Mouse (Mus musculus) ovary, adult 18-20 months (tissue): Measurements from ENCODE around the gene Kars.

Experiments used
- DNase-seq: peaks from one replicate; pipeline ENCODE4 v3.0.0; 2022; ENCODE audit warnings: low spot score, mixed read lengths

Gene Kars

DNA sequence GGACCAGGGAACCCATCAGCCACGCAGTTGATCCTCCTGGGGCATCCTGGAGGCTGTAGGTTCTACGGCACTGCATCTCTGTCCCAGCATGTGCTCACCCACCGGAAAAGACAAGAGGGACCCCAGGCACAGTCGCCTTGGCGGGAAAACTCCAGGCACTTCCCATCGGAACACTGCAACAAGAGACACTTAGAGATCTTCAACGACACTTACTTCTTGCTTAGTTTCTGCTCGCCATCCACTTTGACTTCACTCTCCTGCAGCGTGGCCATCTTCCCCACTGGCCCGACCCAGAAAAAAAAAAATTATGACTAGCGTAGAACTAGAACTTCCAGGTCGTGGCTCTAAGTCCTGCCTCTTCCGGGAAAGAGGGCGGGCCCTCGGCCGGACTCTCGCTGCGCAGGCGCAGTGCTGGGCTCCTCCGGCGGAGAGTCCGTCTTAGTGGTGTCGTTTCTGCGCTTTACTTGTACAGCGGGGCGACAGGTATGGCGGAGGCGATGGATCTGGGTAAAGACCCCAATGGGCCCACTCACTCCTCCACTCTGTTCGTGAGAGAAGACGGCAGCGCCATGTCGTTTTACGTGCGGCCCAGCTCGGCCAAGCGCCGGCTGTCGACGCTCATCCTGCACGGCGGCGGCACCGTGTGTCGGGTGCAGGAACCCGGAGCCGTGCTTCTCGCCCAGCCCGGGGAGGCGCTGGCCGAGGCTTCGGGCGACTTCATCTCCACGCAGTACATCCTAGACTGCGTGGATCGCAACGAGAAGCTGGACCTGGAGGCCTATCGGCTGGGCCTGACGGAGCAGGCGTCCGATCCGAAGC, at the start of gene Kars, which contains the start of gene Terf2ip:
Kars (minus strand) TSS at position 327 of the 819 bp plus-strand sequence.
Terf2ip (plus strand) TSS at position 402 of the 819 bp plus-strand sequence.
- peak; percentile 89 for DNase-seq

DNA sequence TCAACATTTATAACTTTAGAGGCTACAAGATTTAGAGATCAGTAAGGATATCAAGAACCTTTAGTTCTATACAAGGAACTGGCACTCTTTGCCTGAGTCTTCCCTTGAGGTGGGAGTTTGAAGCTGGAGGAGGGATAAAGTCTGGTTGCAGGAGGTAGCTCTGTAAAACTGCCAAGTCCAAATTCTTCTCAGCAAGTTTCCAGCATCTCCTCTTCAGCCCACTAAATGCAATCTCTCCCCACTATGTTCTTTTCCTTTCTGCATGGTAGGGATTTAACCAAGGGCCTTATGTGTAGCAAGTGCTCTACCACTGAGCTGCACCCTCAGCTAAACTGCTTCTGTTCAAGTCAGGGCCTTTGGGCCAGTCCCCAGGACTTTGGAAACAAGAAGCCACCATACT, 43.3 kb upstream of the Kars start:
- DNase-seq, result no peak

DNA sequence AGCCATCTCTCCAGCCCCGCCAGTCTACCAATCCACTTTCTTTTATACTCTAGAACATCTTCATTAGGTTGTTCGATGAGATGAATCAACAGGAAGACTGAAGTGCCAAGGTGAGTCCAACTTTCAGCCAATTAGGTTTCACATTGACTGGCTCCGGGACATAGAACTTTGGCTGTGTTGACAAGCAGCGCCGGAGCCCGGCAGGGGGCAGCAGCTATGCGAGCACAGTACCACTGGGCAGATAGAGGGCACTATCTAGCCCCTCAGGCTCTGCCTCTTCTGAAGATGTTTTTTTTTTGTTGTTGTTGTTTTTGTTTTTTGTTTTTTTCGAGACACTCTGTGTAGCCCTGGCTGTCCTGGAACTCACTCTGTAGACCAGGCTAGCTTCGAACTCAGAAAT, 40.4 kb upstream of the Kars start:
- no peak for DNase-seq

DNA sequence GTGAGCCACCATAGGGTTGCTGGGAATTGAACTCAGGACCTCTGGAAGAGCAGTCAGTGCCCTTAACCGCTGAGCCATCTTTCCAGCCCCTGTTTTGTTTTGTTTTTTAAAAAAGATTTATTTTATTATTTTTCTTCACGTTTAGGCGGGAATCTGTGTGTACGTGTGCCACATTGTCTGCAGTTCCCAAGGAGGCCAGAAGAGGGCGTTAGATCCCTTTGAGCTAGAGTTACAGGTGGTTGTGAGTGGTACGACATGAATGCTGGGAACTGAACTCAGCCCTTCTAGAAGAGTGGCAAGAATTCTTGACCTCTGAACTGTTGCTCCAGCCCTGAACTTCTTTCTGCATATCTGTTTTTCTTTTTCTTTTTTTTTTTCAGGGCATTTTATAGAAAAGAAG, 38.9 kb upstream of the Kars start:
- no peak for DNase-seq

DNA sequence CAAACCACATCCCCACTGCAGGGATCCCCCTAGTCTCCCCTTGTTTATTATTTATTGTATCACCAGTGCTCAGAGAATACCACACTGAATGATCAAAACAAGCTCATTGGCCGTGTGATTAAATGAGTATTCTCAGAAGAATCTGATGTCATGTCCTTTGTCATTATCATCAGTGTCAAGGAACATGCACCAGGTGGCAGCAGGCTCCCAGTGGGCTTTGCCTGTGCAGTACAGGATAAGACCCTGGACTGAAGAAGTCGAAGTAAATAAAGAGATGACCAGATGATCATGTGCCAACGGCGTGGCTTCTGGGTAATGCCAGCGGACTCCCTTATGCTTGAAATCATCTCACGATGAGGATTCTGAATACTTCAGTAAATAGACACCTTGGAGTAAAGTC, 37.2 kb upstream of the Kars start:
- DNase-seq, result no peak

DNA sequence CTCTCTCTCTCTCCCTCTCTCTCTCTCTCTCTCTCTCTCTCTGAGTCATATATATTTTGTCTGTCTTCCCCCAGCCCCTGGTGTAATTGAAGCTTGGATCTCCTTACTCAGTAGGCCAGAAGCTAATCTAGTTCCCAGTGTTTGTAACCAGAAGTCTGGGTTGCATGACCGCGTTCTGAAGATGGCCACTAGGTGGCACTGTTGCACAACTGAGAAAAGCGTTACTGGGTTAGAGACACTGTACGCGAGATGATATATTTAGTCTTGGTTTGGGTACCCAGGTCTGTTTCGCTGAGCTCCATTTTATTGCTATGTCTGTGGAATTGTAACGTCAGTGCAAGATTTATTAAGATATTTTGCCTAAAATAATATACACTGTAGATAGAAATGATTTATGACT, 34.8 kb upstream of the Kars start:
- peak; percentile 30 for DNase-seq

DNA sequence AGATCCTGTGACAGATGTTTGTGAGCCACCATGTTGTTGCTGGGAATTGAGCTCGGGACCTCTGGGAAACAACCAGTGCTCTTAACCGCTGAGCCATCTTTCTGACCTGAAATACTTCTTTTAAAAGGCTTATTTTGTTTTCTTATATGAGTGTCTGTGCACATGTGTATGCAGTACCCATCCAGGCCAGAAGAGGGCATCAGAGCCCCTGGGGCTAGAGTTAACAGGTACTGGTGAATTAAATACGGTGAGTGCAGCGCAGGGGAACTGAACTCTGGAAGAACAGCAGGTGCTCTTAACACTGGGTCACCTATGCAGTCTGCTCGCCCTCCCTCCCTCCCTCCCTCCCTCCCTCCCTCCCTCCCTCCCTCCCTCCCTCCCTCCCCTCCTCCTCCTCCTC, 34.1 kb upstream of the Kars start:
- no peak for DNase-seq

DNA sequence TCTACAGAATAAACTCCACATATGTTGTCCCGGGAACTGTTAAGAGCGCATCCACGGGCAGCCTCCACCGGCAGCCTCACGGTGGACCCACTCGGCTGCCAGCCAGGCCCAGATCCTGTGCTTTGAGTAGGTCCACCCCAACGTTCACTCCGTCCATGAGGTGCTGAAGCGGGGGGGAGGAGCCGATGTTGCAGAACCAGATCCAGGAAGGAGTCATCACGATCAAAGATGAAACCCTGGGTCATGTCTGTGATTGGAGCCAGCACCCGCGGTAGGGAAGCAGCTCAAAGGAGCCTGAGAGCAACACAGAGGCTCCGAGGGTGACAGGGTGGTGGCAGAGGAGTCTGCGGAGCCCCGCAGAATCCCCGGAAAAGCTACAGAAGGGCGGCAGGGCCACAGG, 26.4 kb upstream of the Kars start:
- no peak for DNase-seq

DNA sequence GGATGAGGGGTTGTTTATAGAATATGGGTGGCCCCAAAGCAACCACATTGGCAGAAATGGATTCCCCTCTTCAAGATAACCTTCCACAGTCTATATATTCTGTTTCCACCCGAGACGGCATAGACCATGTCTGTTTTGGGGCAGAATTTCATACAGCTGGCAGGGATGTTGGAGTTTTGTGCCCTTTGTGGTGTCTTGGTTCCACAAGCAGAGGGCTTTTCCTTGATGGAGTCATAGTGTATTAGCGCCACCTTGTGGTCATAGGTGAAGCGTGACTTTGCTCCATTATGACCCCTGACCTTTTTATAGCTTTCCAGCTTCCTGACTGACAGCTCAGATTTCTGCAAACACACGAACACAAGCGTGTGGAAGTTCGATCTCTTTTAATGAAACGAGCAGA, 23.5 kb upstream of the Kars start:
- DNase-seq, result no peak

DNA sequence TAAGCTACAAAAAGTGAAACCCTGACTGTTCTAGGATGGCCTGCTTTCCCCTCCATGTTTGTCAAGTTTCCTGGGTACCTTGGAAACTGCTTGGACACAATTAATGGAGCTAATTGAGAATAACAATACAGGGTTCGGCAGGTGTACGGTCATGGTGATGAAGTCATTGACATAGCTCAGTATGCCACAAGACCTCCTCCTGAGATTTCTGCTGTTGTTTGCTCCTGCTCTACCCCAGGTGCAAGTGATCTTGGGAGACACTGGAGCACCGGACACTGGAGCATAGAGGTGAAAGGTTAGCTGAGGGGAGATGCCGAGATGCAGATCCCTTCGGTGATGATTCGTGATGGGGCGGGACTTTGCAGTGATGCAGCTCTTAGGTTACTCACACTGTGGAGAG, 21.9 kb upstream of the Kars start:
- no peak for DNase-seq

DNA sequence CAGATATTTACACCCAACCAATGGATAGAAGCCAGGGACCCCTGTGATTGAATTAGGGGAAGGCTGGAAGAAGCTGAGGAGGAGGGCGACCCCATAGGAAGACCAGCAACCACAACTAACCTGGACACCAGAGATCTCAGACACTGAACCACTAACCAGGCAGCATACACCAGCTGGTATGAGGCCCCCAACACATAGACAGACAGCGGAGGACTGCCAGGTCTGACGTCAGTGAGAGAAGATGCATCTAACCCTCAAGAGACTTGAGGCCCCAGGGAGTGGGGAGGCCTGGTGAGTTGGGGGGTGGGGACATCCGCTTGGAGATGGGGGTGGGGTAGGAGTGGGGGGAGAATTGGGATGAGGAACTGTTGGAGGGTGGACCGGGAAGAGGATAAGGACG, 19.5 kb upstream of the Kars start:
- no peak for DNase-seq

DNA sequence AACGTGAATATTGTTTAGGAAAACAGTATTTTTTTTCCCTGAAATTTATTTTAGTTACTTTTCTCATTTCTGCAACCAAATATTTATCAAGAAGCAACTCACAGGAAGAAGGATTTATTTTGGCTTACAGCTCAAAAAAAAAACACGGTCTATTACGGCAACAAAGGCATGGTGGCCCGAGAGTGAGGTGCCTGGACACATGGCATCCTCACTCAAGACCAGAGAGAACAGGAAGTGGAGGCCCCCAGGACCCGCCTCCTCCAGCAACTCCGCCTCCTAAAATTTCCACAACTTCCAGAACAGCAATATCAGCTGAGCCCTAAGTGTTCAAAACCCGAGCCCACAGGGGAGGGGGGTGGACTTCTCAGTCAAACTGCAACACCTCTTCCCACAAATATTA, 18.3 kb upstream of the Kars start:
- DNase-seq, result no peak

DNA sequence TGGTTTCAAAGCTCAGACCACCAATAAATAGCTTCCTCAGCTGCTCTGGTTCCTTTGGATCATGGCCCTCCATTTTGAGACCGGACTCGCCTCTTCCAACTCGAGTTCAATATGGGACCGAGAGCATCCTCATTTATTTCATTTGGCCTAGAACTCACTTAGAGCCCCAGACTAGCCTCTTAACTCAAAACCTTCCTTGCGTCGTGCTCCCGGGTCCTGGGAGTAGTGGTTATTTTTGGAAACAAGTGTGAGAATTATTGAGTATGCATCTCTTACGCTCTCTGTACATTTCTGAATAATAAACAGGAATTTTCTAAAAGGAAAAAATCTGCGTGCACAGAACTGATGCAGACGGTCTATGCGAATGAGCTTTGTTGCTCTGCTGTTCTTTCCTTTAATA, 3.8 kb upstream of the Kars start, which contains the start of gene Gm6793:
Gm6793 (minus strand) TSS at position 101 of the 400 bp plus-strand sequence.
- no peak for DNase-seq

DNA sequence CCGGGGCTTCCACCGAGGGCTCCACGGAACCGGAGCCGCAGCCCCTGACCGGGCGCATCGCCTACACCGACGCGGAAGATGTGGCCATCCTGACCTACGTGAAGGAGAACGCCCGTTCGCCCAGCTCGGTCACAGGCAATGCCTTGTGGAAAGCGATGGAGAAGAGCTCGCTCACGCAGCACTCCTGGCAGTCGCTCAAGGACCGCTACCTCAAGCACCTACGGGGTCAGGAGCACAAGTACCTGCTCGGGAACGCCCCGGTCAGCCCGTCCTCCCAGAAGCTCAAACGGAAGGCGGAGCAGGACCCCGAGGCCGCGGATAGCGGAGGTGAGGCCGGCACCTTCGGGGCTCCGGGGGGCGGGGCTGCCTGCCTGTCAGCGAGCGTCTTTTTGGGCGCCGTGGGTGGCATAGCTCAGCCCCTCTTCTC, 706 bp upstream of the Kars start:
- peak; percentile 7 for DNase-seq

DNA sequence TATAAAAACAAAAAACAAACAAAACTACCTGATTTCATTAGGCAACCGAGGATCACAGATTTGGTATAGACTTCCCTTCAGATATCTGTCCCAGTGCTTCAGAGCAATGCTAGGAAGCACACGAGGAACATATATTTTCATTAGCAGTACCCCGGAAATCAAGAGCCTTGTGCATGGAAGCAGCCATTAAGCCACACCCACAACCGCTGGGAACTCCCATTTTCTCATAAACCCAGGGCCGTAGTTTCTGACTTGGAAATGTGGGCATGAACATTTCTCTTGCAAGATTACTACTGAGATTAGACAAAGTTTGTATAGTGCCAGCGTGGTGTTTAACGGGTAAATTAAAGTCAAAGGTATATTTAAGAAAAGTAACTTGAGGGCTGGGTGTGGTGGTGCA, 1.6 kb downstream of the Kars start:
- DNase-seq, result no peak

DNA sequence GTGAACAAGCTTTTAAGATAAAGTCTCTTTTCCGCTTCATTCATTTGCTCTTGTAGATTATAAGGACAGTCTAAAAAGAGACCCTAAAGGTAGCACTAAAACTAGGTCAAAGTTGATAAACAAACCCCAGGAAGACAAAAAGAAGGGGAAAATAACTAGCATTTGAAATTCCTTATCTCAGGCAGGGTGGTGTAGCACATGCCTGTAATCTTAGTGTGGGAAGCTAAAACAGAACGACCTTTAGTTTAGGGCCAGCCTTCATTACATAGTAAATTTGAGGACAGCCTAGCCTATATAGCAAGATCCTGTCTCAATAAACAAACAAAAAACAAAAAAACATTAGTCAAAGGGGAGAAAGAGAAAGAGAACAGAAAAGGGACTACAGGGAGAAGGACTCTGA, 3.5 kb downstream of the Kars start:
- DNase-seq, result no peak

DNA sequence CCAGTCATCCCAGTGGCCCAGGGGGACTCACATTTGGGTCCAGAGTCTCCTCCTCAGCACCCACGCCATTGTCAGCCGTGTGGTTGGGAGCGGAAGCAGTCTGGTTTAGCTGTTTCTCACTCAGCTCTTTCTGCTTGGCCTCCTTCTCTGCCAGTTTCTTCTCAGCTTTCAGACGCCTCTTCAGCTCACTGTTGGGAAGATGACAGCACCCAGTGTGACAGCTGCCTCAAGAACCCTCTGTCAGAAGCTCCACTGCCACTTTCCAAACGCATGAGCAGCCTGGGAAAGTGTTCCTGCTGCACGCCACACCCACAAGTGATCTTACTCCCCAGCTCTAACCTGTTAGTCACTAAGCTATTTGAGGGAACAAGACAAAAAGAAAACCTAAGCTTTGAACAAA, 5.5 kb downstream of the Kars start:
- DNase-seq, result no peak

DNA sequence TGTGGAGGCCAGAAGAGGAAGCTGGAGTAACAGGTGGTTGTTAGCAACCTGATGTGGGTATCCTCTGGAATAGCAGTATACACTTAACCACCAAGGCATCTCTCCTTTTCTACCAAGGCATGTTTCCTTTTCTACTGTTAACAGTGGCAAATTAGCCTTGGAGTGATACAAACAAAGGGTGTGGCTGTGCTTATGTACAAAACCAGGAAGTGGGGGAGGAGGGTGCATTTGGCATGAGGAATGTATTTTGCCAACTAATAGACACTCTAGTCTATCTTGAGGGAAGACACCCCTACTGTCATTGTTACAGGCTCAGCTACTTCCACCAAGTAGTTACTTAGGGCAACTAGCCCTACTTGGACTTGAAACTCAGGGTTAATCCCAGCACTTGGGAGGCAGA, 6.4 kb downstream of the Kars start:
- no peak for DNase-seq

DNA sequence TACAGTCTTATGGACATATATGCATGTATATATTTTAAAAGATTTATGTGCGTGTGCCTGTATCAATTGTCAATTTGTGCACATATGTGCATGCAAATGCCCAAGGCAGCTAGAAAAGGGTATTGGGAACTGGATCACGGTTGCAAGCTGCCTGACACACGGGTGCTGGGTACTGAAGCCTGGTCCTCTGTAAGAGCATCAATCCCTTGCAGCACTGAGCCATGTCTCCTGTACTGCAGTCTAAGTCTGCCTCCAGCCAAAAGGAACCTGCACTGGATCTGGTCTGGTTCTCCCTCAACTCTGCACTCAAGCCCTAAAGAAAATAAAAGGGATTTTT, 18.5 kb downstream of the Kars start:
- no peak for DNase-seq

DNA sequence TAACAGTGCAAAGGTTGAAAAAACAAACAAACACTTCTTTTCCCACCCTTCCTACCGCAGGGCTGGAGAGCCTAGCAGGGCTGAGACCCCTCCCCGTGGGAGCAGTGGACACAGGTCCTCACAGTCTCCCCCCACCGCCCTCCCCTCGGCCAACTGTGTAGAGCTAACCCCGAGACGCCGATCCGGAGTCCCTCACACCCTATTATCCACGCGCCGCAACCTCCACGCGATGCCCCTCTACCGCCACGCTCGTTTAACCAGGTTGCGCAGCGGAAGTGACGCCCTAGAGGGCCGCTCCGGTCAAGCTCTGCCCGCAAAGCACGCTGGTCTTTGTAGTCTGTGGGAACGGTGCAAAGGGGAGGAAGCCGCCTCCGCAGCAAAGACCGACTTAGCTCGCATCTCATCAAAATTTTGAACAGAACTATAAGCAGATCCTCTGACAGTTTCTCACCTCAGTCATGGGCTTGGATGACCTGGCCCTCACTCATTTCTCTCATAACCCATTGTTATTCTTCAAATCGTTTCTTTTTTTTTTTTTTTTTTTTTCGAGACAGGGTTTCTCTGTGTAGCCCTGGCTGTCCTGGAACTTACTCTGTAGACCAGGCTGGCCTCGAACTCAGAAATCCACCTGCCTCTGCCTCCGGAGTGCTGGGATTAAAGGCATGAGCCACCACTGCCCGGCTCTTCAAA, 19.0 kb downstream of the Kars start, which contains the start of gene Adat1:
Adat1 (minus strand) TSS at position 290 of the 690 bp plus-strand sequence.
- peak; percentile 67 for DNase-seq

DNA sequence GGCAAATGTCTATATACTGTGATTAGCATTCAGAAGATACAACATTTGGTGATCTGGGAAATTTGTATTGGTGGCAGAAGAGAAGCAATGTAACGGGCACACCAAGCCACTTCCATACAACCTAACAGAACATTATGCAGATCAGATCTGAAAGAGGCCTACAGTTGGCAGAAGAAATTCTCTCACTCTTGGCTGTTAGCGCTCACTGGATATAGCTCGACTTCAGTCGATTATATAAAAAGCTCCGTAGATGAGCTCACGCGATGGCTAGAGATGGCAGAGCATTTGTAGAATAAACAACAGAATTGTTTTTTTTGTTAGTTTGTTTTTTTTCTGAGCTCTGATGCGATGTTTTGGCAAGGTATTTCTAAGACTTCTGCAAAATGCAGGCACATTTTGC, 19.8 kb downstream of the Kars start:
- no peak for DNase-seq

DNA sequence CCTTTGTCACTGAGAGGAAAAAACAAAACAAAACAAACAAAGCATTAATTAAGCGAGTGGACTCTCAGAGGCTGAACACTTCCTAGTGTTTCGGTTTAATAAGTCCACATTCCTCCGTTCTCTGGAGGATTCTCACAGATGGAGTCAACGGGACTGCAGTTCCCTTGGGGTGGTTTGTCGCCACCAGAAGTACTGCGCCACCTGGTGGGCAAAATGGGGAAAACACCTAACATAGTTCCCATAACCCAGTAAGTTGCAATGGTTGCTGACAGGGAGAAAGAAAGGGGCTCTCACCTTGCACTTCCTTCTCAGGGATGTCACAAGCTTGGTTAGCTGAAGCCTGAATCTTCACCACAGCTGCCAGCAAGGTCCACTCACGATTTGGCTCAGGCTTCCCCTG, 21.2 kb downstream of the Kars start:
- peak; percentile 23 for DNase-seq

DNA sequence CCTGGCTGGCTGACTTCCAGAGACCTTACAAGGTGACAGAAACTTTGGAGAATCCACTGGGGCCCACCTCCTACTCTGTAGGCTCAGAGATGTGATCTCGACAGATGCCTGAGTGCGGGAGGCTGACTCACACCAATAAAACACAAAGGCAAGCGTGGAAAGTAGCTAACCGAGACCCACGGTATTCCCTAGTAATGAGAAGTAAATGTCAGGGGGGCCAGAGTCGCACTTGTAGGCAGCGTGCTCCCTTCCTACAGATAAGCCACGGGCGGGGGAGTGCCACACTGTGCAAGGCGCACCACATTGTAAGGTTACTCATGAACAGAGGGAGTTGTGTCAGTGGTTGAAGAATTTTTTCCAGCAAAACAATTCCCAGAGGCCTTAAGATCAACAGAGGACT, 26.6 kb downstream of the Kars start:
- DNase-seq, result peak; percentile 20

DNA sequence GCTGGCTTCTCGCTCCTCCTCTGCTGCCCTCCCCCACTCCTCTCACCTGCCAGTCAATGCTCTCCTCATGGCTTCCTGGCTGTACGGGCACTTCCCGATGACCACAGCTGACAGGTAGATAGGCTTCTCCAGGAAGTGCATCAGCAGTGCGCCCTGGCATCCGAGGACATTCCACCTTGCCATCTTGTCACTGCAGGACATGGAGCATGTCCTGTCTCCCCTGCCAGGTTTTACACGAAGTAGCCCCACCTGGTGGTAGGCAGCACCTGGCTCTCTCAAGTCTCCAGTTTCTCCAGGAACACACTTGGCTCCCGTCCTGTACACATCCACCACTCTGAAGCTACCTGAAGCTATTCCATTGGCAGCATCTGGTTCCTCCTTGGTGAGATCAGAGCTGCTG, 29.0 kb downstream of the Kars start:
- no peak for DNase-seq
